Mouse (Mus musculus): ENCODE measurements around the gene Mrpl21.

Gene Mrpl21

GRCm38 (mm10) chr19:3282572-3283467 lies at the start of gene Mrpl21, which contains the start of gene Ighmbp2:
Mrpl21 (plus strand) TSS chr19:3282901.
Ighmbp2 (minus strand) TSS chr19:3283017.
- DNase-seq (ENCODE audit: low read depth, low spot score), result peak; percentile 89

GRCm38 (mm10) chr19:3260016-3260415 lies 22.7 kb upstream of the Mrpl21 start:
- peak; percentile 0 for DNase-seq (ENCODE audit: low read depth, low spot score)

GRCm38 (mm10) chr19:3260591-3260990 lies 22.1 kb upstream of the Mrpl21 start:
- DNase-seq (ENCODE audit: low read depth, low spot score), result no peak

- DNase-seq (ENCODE audit: low read depth, low spot score), result peak; percentile 0
Observed at GRCm38 (mm10) chr19:3261336-3261735, 21.4 kb upstream of the Mrpl21 start.

- peak; percentile 1 for DNase-seq (ENCODE audit: low read depth, low spot score)
Observed at GRCm38 (mm10) chr19:3261764-3262525, 20.8 kb upstream of the Mrpl21 start.

- DNase-seq (ENCODE audit: low read depth, low spot score), result no peak
Observed at GRCm38 (mm10) chr19:3264348-3264747, 18.4 kb upstream of the Mrpl21 start.

GRCm38 (mm10) chr19:3265180-3265579 lies 17.5 kb upstream of the Mrpl21 start:
- DNase-seq (ENCODE audit: low read depth, low spot score), result no peak

- DNase-seq (ENCODE audit: low read depth, low spot score), result no peak
Observed at GRCm38 (mm10) chr19:3266136-3266535, 16.6 kb upstream of the Mrpl21 start.

GRCm38 (mm10) chr19:3266676-3267075 lies 16.0 kb upstream of the Mrpl21 start:
- DNase-seq (ENCODE audit: low read depth, low spot score), result no peak

- no peak for DNase-seq (ENCODE audit: low read depth, low spot score)
Observed at GRCm38 (mm10) chr19:3267340-3267739, 15.4 kb upstream of the Mrpl21 start.

- no peak for DNase-seq (ENCODE audit: low read depth, low spot score)
Observed at GRCm38 (mm10) chr19:3268218-3268980, 14.3 kb upstream of the Mrpl21 start.

GRCm38 (mm10) chr19:3269279-3269678 lies 13.4 kb upstream of the Mrpl21 start:
- no peak for DNase-seq (ENCODE audit: low read depth, low spot score)

GRCm38 (mm10) chr19:3269803-3270202 lies 12.9 kb upstream of the Mrpl21 start:
- DNase-seq (ENCODE audit: low read depth, low spot score), result no peak

- no peak for DNase-seq (ENCODE audit: low read depth, low spot score)
Observed at GRCm38 (mm10) chr19:3271366-3271765, 11.3 kb upstream of the Mrpl21 start.

- no peak for DNase-seq (ENCODE audit: low read depth, low spot score)
Observed at GRCm38 (mm10) chr19:3273331-3273730, 9.4 kb upstream of the Mrpl21 start.

GRCm38 (mm10) chr19:3275744-3276365 lies 6.8 kb upstream of the Mrpl21 start:
- no peak for DNase-seq (ENCODE audit: low read depth, low spot score)

GRCm38 (mm10) chr19:3281886-3282285 lies 815 bp upstream of the Mrpl21 start:
- no peak for DNase-seq (ENCODE audit: low read depth, low spot score)

GRCm38 (mm10) chr19:3289006-3289405 lies 6.3 kb downstream of the Mrpl21 start:
- DNase-seq (ENCODE audit: low read depth, low spot score), result no peak

- DNase-seq (ENCODE audit: low read depth, low spot score), result peak; percentile 71
Observed at GRCm38 (mm10) chr19:3292028-3292427, 9.3 kb downstream of the Mrpl21 start.

- no peak for DNase-seq (ENCODE audit: low read depth, low spot score)
Observed at GRCm38 (mm10) chr19:3292993-3293392, 10.3 kb downstream of the Mrpl21 start.

GRCm38 (mm10) chr19:3295245-3295644 lies 12.5 kb downstream of the Mrpl21 start:
- DNase-seq (ENCODE audit: low read depth, low spot score), result no peak
